Mouse (Mus musculus) embryonic fibroblast, embryonic 13.5 days (primary cell): Measurements from ENCODE around the gene Ddx42.

Source experiments
- CTCF ChIP-seq: IDR thresholded peaks from 2 replicates; pipeline ENCODE4 v1.5.1; 2011; ENCODE audit warnings: mild to moderate bottlenecking, control low read depth, low read length, moderate library complexity, borderline replicate concordance; ENCODE audit not compliant: insufficient read depth
- POLR2A ChIP-seq: IDR thresholded peaks from 2 replicates; pipeline ENCODE4 v1.6.1; 2011; ENCODE audit warnings: low read depth, mild to moderate bottlenecking, control low read depth, low read length, moderate library complexity

DNA sequence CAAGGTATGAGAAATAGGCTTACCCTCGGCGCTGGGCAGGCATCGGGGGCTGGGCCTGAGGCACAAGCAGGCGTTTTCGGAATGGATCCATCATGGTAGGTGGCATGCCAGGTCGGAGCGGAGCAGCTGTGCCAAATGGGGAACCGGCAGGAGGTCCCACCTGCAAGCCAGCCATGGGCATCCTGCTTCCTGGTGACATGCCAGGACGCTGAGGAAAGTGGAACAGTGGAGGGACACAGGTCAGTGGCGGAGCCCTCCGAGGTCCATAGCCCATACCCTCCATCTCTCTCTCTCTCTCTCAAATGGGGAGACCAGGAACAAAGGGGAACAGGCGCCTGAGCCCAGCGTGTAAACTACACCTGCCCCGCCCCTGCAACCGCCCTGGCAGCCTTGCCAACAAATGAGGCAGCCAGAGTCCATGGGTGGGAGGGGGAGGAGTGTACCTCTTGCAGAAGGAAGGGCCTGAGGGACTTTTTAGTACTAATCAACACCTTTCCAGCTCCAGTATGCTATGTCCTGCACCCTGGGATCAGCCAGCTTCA is 50.7 kb downstream of the Ddx42 start:
- no peak for TF ChIP-seq CTCF
- TF ChIP-seq POLR2A, result no peak
